Mouse (Mus musculus): Measurements from ENCODE around the gene Vwa3b. TPM values are rescaled to one million over a fixed set of nuclear protein-coding genes. Genes with fewer than 3 reads are reported as not detected.

The Vwa3b gene
- polyA plus RNA-seq, 2 experiments from 2014 or later = 1.3 to 3.3 TPM

GRCm38 (mm10) chr1:37011626-37012209, 14.7 kb upstream of the Vwa3b start:
- no peak for ATAC-seq

GRCm38 (mm10) chr1:37013006-37013405, 13.4 kb upstream of the Vwa3b start:
- ATAC-seq = no peak

- no peak for ATAC-seq
Observed at GRCm38 (mm10) chr1:37013687-37014086, 12.7 kb upstream of the Vwa3b start.

GRCm38 (mm10) chr1:37019017-37019416, 7.4 kb upstream of the Vwa3b start:
- no peak for ATAC-seq

- ATAC-seq = peak; percentile 52
Observed at GRCm38 (mm10) chr1:37022704-37023103, 3.7 kb upstream of the Vwa3b start.

- ATAC-seq = no peak
Observed at GRCm38 (mm10) chr1:37024736-37025135, 1.7 kb upstream of the Vwa3b start.

- ATAC-seq = no peak
Observed at GRCm38 (mm10) chr1:37025376-37025775, 1.0 kb upstream of the Vwa3b start.

GRCm38 (mm10) chr1:37026866-37027265, 470 bp downstream of the Vwa3b start:
- no peak for ATAC-seq

- peak; percentile 55 for ATAC-seq
Observed at GRCm38 (mm10) chr1:37028439-37029153, 2.2 kb downstream of the Vwa3b start.

- peak; percentile 64 for ATAC-seq
Observed at GRCm38 (mm10) chr1:37029154-37029907, 2.9 kb downstream of the Vwa3b start.

GRCm38 (mm10) chr1:37029942-37030341, 3.5 kb downstream of the Vwa3b start:
- ATAC-seq = no peak

- ATAC-seq = peak; percentile 67
Observed at GRCm38 (mm10) chr1:37030693-37031092, 4.3 kb downstream of the Vwa3b start.

GRCm38 (mm10) chr1:37035879-37036278, 9.5 kb downstream of the Vwa3b start:
- no peak for ATAC-seq

- ATAC-seq = no peak
Observed at GRCm38 (mm10) chr1:37041126-37041525, 14.7 kb downstream of the Vwa3b start.

- ATAC-seq = no peak
Observed at GRCm38 (mm10) chr1:37041856-37042255, 15.5 kb downstream of the Vwa3b start.

- no peak for ATAC-seq
Observed at GRCm38 (mm10) chr1:37042769-37043168, 16.4 kb downstream of the Vwa3b start.

GRCm38 (mm10) chr1:37043196-37043595, 16.8 kb downstream of the Vwa3b start:
- no peak for ATAC-seq

GRCm38 (mm10) chr1:37045472-37045871, 19.1 kb downstream of the Vwa3b start:
- no peak for ATAC-seq

- ATAC-seq = no peak
Observed at GRCm38 (mm10) chr1:37049159-37049558, 22.8 kb downstream of the Vwa3b start.

- ATAC-seq = no peak
Observed at GRCm38 (mm10) chr1:37053691-37054090, 27.3 kb downstream of the Vwa3b start.

GRCm38 (mm10) chr1:37056831-37057561, 30.6 kb downstream of the Vwa3b start:
- no peak for ATAC-seq

- ATAC-seq = no peak
Observed at GRCm38 (mm10) chr1:37060856-37061255, 34.5 kb downstream of the Vwa3b start.

- no peak for ATAC-seq
Observed at GRCm38 (mm10) chr1:37063053-37063452, 36.7 kb downstream of the Vwa3b start.
